Mouse (Mus musculus): ENCODE results near the gene Dnttip1.

- no peak for TF ChIP-seq ZNF384 (IDR thresholded peaks at IDR 0.05; ENCODE audit: low read depth, low read length)
- no peak for TF ChIP-seq ZMIZ1 (IDR thresholded peaks at IDR 0.05; ENCODE audit: low read depth, low read length)
- no peak for TF ChIP-seq KAT2A (IDR thresholded peaks at IDR 0.05; ENCODE audit: insufficient replicate concordance, low read length)
- TF ChIP-seq CTCF (conservative IDR thresholded peaks at IDR 0.05 in 1 of 2, IDR thresholded peaks at IDR 0.05 in 1 of 2; ENCODE audit: low read depth in 2 of 2, low read length in 2 of 2): no peak
- no peak for TF ChIP-seq SMC3 (IDR thresholded peaks at IDR 0.05; ENCODE audit: low read depth, low read length)
- TF ChIP-seq POLR2A (IDR thresholded peaks at IDR 0.05; ENCODE audit: low read depth, low read length): no peak
These were observed 8.3 kb downstream of the Dnttip1 start for GRCm38 (mm10) chr2:164754105-164754504.
